Mouse (Mus musculus) liver, adult 2 months (tissue): ENCODE results near the gene Olfr808. TPM values are rescaled to one million over a fixed set of nuclear protein-coding genes. Genes with fewer than 3 reads are reported as not detected.

Experiments
- DNase-seq: peaks from one replicate; pipeline ENCODE4 v3.0.0-alpha.2; 2011; ENCODE audit warnings: low read depth, low spot score; ENCODE audit errors: extremely low read depth
- H3K27ac ChIP-seq: fragments of 200-500 bp; replicated peaks from 2 replicates; pipeline ENCODE4 v1.5.1; 2012; ENCODE audit warnings: low read depth, mild to moderate bottlenecking, control low read depth, inconsistent platforms, low read length; ENCODE audit not compliant: insufficient read depth
- H3K27me3 ChIP-seq: fragments of 200-500 bp; 2 replicates; pipeline ENCODE4 v1.6.1; 2012; ENCODE audit warnings: mild to moderate bottlenecking, moderate library complexity, low read length, inconsistent platforms; ENCODE audit not compliant: control insufficient read depth, insufficient read depth
- H3K36me3 ChIP-seq: fragments of 200-500 bp; 2 replicates; pipeline ENCODE4 v1.6.1; 2012; ENCODE audit warnings: low read length, inconsistent platforms; ENCODE audit not compliant: control insufficient read depth, insufficient read depth
- H3K4me1 ChIP-seq: fragments of 200-500 bp; 2 replicates; pipeline ENCODE4 v1.6.1; 2011; ENCODE audit warnings: low read length; ENCODE audit not compliant: control insufficient read depth, insufficient read depth
- H3K4me3 ChIP-seq: fragments of 200-500 bp; 2 replicates; pipeline ENCODE4 v1.5.1; 2011; ENCODE audit warnings: low read depth, mild to moderate bottlenecking, control low read depth, low read length, moderate library complexity; ENCODE audit not compliant: insufficient read depth
- H3K79me2 ChIP-seq: fragments of 200-500 bp; 2 replicates; pipeline ENCODE4 v1.6.1; 2012; ENCODE audit warnings: inconsistent platforms, mild to moderate bottlenecking, low read length, moderate library complexity; ENCODE audit not compliant: control insufficient read depth, insufficient read depth
- H3K9ac ChIP-seq: fragments of 200-500 bp; 2 replicates; pipeline ENCODE4 v1.6.1; 2012; ENCODE audit warnings: low read depth, mild to moderate bottlenecking, control low read depth, inconsistent platforms, low read length
- CTCF ChIP-seq: fragments of 200-500 bp; IDR thresholded peaks from 2 replicates; pipeline ENCODE4 v1.5.1; 2011; ENCODE audit warnings: low read depth, low read length, control low read depth
- POLR2A ChIP-seq: fragments of 200-500 bp; IDR thresholded peaks from 2 replicates; pipeline ENCODE4 v1.6.1; 2011; ENCODE audit warnings: low read length, control low read depth; ENCODE audit not compliant: insufficient read depth; ENCODE audit errors: extremely low read depth
- WGBS: fragments of 180-500 bp; shearing (Covaris S2); methylation state at CpG from one replicate; pipeline ENCODE4 v1.1.7; 2018; 5-methylcytosine and 5-hydroxymethylcytosine counted together
- polyA plus RNA-seq: library from polyadenylated mRNA; depleted of rRNA; stranded (reverse); fragments of >200 nt; gene quantifications from 2 replicates; pipeline ENCODE4 v1.2.3, GENCODE M21; 2012; rRNA removed
- total RNA-seq: library from RNA; depleted of rRNA; stranded (reverse); fragments of >200 nt; gene quantifications from 2 replicates; pipeline ENCODE4 v1.2.3, GENCODE M21; 2014; rRNA removed

The Olfr808 gene
- total and polyA plus RNA-seq, 2 experiments: not detected

- Histone ChIP-seq H3K79me2 (no peaks in the 10 kb centered on the region), H3K27me3 (no peaks in the 10 kb centered on the region), H3K9ac (no peak within 1 kb of the TSS), H3K4me1 (no peaks in the 10 kb centered on the region), H3K27ac (no peak within 1 kb of the TSS), H3K4me3 (no peak within 1 kb of the TSS), H3K36me3 (no peaks in the 10 kb centered on the region)
- no peak for DNase-seq
- TF ChIP-seq CTCF (no peak), POLR2A (no peak)
Observed at GRCm38 (mm10) chr10:129794817-129795216, 29.5 kb downstream of the Olfr808 start, which contains the start of gene Olfr810. Olfr810 (minus strand) TSS chr10:129794917.

GRCm38 (mm10) chr10:129804296-129804695 lies 39.0 kb downstream of the Olfr808 start, which contains the start of gene Olfr811:
Olfr811 (minus strand) TSS chr10:129804396.
- H3K4me3 ChIP-seq: no peak within 1 kb of the TSS
- H3K36me3 ChIP-seq: no peaks in the 10 kb centered on the region
- no peak for DNase-seq
- no peaks in the 10 kb centered on the region for H3K4me1 ChIP-seq
- H3K27me3 ChIP-seq: no peaks in the 10 kb centered on the region
- TF ChIP-seq POLR2A (no peak), CTCF (no peak)
- H3K27ac ChIP-seq: no peak within 1 kb of the TSS
- H3K79me2 ChIP-seq: no peaks in the 10 kb centered on the region
- 77% methylated on average over 4 of the region's 4 CpGs for WGBS
- H3K9ac ChIP-seq: no peak within 1 kb of the TSS

Other genes starting within 250 kb of the Olfr808 start
- not detected in 2 replicates for gene Olfr791, start 243.7 kb upstream of the Olfr808 start, total RNA-seq
- not detected in 2 replicates for gene Olfr791, start 243.7 kb upstream of the Olfr808 start, polyA plus RNA-seq
- not detected in 2 replicates for gene Olfr792, start 226.3 kb upstream of the Olfr808 start, total RNA-seq
- gene Olfr792, start 226.3 kb upstream of the Olfr808 start, polyA plus RNA-seq: not detected in 2 replicates
- gene Olfr794, start 197.8 kb upstream of the Olfr808 start, total RNA-seq: not detected in 2 replicates
- gene Olfr794, start 197.8 kb upstream of the Olfr808 start, polyA plus RNA-seq: not detected in 2 replicates
- gene Olfr796, start 152.9 kb upstream of the Olfr808 start, total RNA-seq: not detected in 2 replicates
- not detected in 2 replicates for gene Olfr796, start 152.9 kb upstream of the Olfr808 start, polyA plus RNA-seq
- gene Olfr798, start 137.5 kb upstream of the Olfr808 start, total RNA-seq: not detected in 2 replicates
- gene Olfr798, start 137.5 kb upstream of the Olfr808 start, polyA plus RNA-seq: not detected in 2 replicates
- not detected in 2 replicates for gene Olfr799, start 128.0 kb upstream of the Olfr808 start, total RNA-seq
- gene Olfr799, start 128.0 kb upstream of the Olfr808 start, polyA plus RNA-seq: not detected in 2 replicates
- gene Olfr800, start 107.8 kb upstream of the Olfr808 start, total RNA-seq: not detected in 2 replicates
- not detected in 2 replicates for gene Olfr800, start 107.8 kb upstream of the Olfr808 start, polyA plus RNA-seq
- gene Olfr801, start 91.6 kb upstream of the Olfr808 start, total RNA-seq: not detected in 2 replicates
- gene Olfr801, start 91.6 kb upstream of the Olfr808 start, polyA plus RNA-seq: not detected in 2 replicates
- gene Olfr802, start 77.3 kb upstream of the Olfr808 start, total RNA-seq: not detected in 2 replicates
- gene Olfr802, start 77.3 kb upstream of the Olfr808 start, polyA plus RNA-seq: not detected in 2 replicates
- not detected in 2 replicates for gene Olfr803, start 71.2 kb upstream of the Olfr808 start, total RNA-seq
- gene Olfr803, start 71.2 kb upstream of the Olfr808 start, polyA plus RNA-seq: not detected in 2 replicates
- not detected in 2 replicates for gene Olfr804, start 62.3 kb upstream of the Olfr808 start, total RNA-seq
- gene Olfr804, start 62.3 kb upstream of the Olfr808 start, polyA plus RNA-seq: not detected in 2 replicates
- not detected in 2 replicates for gene Olfr805, start 36.1 kb upstream of the Olfr808 start, total RNA-seq
- not detected in 2 replicates for gene Olfr805, start 36.1 kb upstream of the Olfr808 start, polyA plus RNA-seq
- gene Olfr806, start 23.6 kb upstream of the Olfr808 start, total RNA-seq: not detected in 2 replicates
- gene Olfr806, start 23.6 kb upstream of the Olfr808 start, polyA plus RNA-seq: not detected in 2 replicates
- gene Olfr807, start 7.7 kb upstream of the Olfr808 start, total RNA-seq: not detected in 2 replicates
- gene Olfr807, start 7.7 kb upstream of the Olfr808 start, polyA plus RNA-seq: not detected in 2 replicates
- gene Olfr809, start 9.2 kb downstream of the Olfr808 start, total RNA-seq: not detected in 2 replicates
- gene Olfr809, start 9.2 kb downstream of the Olfr808 start, polyA plus RNA-seq: not detected in 2 replicates
- gene Olfr810, start 29.4 kb downstream of the Olfr808 start, total RNA-seq: not detected in 2 replicates
- gene Olfr810, start 29.4 kb downstream of the Olfr808 start, polyA plus RNA-seq: not detected in 2 replicates
- not detected in 2 replicates for gene Olfr811, start 38.9 kb downstream of the Olfr808 start, total RNA-seq
- not detected in 2 replicates for gene Olfr811, start 38.9 kb downstream of the Olfr808 start, polyA plus RNA-seq
- gene Olfr812, start 80.6 kb downstream of the Olfr808 start, total RNA-seq: not detected in 2 replicates
- not detected in 2 replicates for gene Olfr812, start 80.6 kb downstream of the Olfr808 start, polyA plus RNA-seq
- not detected in 2 replicates for gene Olfr813, start 89.9 kb downstream of the Olfr808 start, total RNA-seq
- gene Olfr813, start 89.9 kb downstream of the Olfr808 start, polyA plus RNA-seq: not detected in 2 replicates
- not detected in 2 replicates for gene Olfr814, start 114.4 kb downstream of the Olfr808 start, total RNA-seq
- not detected in 2 replicates for gene Olfr814, start 114.4 kb downstream of the Olfr808 start, polyA plus RNA-seq
- 0.13 TPM in 1 of 2 replicates, not detected in the other for gene Olfr815, start 140.4 kb downstream of the Olfr808 start, total RNA-seq
- not detected in 2 replicates for gene Olfr815, start 140.4 kb downstream of the Olfr808 start, polyA plus RNA-seq
- not detected in 2 replicates for gene Olfr816, start 150.1 kb downstream of the Olfr808 start, total RNA-seq
- gene Olfr816, start 150.1 kb downstream of the Olfr808 start, polyA plus RNA-seq: not detected in 2 replicates
- gene Olfr818, start 183.6 kb downstream of the Olfr808 start, total RNA-seq: not detected in 2 replicates
- gene Olfr818, start 183.6 kb downstream of the Olfr808 start, polyA plus RNA-seq: not detected in 2 replicates
- gene Olfr819, start 201.8 kb downstream of the Olfr808 start, total RNA-seq: not detected in 2 replicates
- gene Olfr819, start 201.8 kb downstream of the Olfr808 start, polyA plus RNA-seq: not detected in 2 replicates
- gene Olfr247, start 210.7 kb downstream of the Olfr808 start, total RNA-seq: not detected in 2 replicates
- gene Olfr247, start 210.7 kb downstream of the Olfr808 start, polyA plus RNA-seq: not detected in 2 replicates
- not detected in 2 replicates for gene Gm10310, start 219.6 kb downstream of the Olfr808 start, total RNA-seq
- not detected in 2 replicates for gene Gm10310, start 219.6 kb downstream of the Olfr808 start, polyA plus RNA-seq
- not detected in 2 replicates for gene Olfr820, start 247.1 kb downstream of the Olfr808 start, total RNA-seq
- gene Olfr820, start 247.1 kb downstream of the Olfr808 start, polyA plus RNA-seq: not detected in 2 replicates